Mouse (Mus musculus) Patski (cell line): ENCODE results near the gene Ccnh. TPM values are rescaled to one million over a fixed set of nuclear protein-coding genes. Genes with fewer than 3 reads are reported as not detected.

Source experiments
- ATAC-seq: fragments of 100-300 bp; one replicate; pipeline ENCODE4 v1.8.0; 2021
- CTCF ChIA-PET: fragments of 350-600 bp; sonication (Branson Sonifier 250); formaldehyde crosslinking; loops from one replicate; lab custom pipeline; 2022; ENCODE audit warnings: inconsistent platforms; lab: Charles Lee
- POLR2A ChIA-PET: fragments of 350-600 bp; sonication (Branson Sonifier 250); formaldehyde crosslinking; loops from one replicate; lab custom pipeline; 2022; ENCODE audit warnings: antibody characterized with exemption, inconsistent platforms; lab: Charles Lee
- DNase-seq: peaks from one replicate; pipeline ENCODE4 v3.0.0-alpha.2; 2011; ENCODE audit warnings: low read depth, low spot score
- H3K27me3 ChIP-seq: fragments of 371-371 bp; one replicate; pipeline ENCODE4 v1.5.1; 2021
- CTCF ChIP-seq: fragments of 100-300 bp; IDR thresholded peaks from one replicate; pipeline ENCODE4 v1.5.1; 2021
- in situ Hi-C: fragments of 300-500 bp; cut with MboI; formaldehyde crosslinking; loops from 3 replicates; pipeline ENCODE4 v1.11.1; 2018; ENCODE audit warnings: low pct_unique_long_range_greater_than_20kb, mixed read lengths
- polyA plus RNA-seq: library from polyadenylated mRNA; unstranded; gene quantifications from one replicate; pipeline ENCODE4 v1.2.3, GENCODE M21; 2021

Ccnh gene
- polyA plus RNA-seq, 1 experiment from 2014 or later = 33.7 TPM

DNA sequence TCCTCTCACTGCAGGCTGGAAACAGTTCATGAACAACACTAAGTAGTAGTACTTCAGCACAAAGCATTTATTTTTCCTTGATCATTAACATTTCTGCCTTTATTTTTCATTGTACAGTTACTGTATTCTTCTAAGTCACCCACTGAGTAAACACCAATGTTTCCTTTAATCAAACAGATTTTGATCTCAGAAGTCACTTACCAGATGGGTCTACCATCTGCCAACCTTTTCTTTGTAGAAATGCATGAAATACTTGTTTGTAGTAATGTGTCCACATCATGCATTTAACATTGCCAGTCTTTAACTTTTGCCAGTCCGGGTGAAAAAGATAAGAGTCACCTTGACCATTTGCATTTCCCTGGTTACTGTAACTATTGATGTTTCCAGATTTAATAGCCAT, 21.1 kb downstream of the Ccnh start:
- no peaks in the 10 kb centered on the region for H3K27me3 ChIP-seq
- DNase-seq (no peak), ATAC-seq (no peak)
- no peak for TF ChIP-seq CTCF
- ChIA-PET CTCF (interaction anchor here (1.0 kb wide), 1 partner anchor 11 kb away, joined by 4 read pairs; no protein-coding TSS in a partner anchor), POLR2A (no interaction called here)
- in situ Hi-C loops = no loop called here

DNA sequence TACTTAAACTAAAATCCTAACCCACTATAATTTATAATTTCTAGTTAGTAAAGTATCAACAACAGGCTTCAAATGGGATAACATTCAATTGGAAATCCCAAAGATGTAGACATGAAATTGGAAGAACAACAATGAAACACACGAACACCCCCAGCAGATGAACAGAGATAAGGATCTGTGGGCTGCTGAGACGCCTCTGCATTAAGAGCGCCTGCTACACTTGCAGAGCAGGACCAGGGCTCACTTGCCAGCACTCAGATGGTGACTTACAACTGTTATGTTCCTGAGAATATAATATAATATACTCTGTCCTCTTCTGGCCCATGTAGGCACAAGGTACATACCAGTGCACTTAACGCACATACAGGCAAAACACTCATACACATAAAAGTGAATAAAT, 29.4 kb downstream of the Ccnh start:
- ATAC-seq (no peak), DNase-seq (no peak)
- CTCF ChIA-PET = no interaction called here
- in situ Hi-C loops = no loop called here
- H3K27me3 ChIP-seq = no peaks in the 10 kb centered on the region
- POLR2A ChIA-PET = no interaction called here
- TF ChIP-seq CTCF = no peak

DNA sequence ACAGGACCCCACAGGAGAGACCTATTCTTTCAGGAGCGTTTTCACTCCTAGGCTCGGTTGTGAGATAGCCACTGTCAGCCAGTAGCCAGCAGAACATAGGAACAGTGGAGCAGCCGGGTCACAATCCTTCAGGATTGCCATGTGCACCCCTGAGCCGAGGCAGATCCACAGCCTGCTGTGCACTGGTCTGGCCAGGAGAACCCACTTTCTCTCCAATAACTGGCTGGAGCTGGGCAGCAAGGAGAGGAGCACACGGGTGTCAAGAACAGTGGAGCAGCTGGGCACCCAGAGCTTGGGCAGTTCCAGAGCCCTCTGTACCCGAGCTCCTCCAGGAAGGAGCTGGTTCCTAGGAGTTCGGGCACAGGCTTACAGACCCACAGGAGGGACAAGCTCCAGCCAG, 49.6 kb downstream of the Ccnh start:
- in situ Hi-C loops = no loop called here
- ATAC-seq = no peak
- H3K27me3 ChIP-seq = no peaks in the 10 kb centered on the region
- ChIA-PET CTCF (no interaction called here), POLR2A (no interaction called here)
- DNase-seq = no peak
- TF ChIP-seq CTCF = no peak

Other genes starting within 250 kb of the Ccnh start
- 36.5 TPM for gene Rasa1, start 99.7 kb downstream of the Ccnh start, polyA plus RNA-seq